Mouse (Mus musculus): Measurements from ENCODE around the gene Lrch1. TPM values are rescaled to one million over a fixed set of nuclear protein-coding genes. Genes with fewer than 3 reads are reported as not detected.

Lrch1 gene
- polyA plus RNA-seq, 1 experiment from 2014 or later = 13.0 TPM

DNA sequence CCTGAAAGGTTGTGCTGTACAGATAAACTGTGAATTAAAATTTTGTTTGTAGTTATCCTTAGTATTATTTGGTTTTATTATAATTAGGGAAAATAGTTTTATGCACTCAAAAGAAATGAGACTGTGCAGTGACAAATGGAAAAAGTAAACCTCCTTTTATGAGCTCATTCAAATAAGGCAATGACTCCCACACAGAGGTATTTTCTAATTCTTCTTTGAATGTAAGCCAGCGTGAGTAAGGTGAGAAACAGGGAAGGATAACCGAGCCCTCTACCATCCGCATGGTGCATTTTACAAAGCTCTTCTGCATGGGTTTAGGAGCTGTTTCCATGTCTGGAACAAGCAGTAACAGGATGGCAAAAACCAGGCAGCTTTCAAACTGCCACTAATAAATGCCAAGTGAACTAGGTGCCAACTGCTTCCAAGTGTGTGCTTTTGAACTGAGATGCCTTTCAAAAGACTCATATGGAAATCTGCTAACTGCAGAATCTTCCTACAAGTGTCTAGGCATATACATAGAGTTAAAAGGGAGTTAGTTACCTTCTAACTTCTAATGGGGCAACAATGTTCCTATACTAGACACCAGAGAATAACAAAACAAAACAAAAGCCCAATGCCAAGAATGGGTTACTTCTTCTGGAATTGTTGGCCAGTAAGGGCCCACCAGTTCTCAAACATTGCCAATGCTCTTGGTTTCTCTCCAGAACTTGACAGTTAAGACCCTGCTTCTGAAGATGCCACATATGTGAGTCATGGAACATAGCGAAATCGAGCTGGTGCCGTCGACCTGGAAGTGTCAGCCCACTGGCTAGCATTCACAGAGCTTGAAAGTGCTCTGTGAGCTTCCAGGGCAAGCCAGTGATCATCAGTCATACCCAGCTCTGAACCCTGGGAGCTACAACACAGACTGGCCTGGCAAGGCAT lies 124.7 kb downstream of the Lrch1 start:
- ATAC-seq = peak; percentile 74
- TF ChIP-seq CTCF (IDR thresholded peaks at IDR 0.05) = no peak

GRCm38 (mm10) chr14:74822048-74822447 lies 125.6 kb downstream of the Lrch1 start:
- TF ChIP-seq CTCF (IDR thresholded peaks at IDR 0.05) = no peak
- ChIA-PET POLR2A (no interaction called here), CTCF (interaction anchor here (1.2 to 1.6 kb wide), 3 partner anchors 30 to 95 kb away, joined by 3 to 4 read pairs (median 3); no protein-coding TSS in a partner anchor)
- H3K27me3 ChIP-seq = no peaks in the 10 kb centered on the region
- in situ Hi-C loops (cut with MboI; ENCODE audit: low pct_unique_long_range_greater_than_20kb) = no loop called here
- ATAC-seq (no peak), DNase-seq (ENCODE audit: low read depth, low spot score) (no peak)

More for the DNA sequence above, 124.7 kb downstream of the Lrch1 start:
- DNase-seq (ENCODE audit: low read depth, low spot score) = peak; percentile 42
- no peaks in the 10 kb centered on the region for H3K27me3 ChIP-seq
- in situ Hi-C loops (cut with MboI; ENCODE audit: low pct_unique_long_range_greater_than_20kb) = no loop called here
- ChIA-PET POLR2A (interaction anchor here (0.6 kb wide), 1 partner anchor 106 kb away, joined by 4 read pairs; no protein-coding TSS in a partner anchor), CTCF (interaction anchor here (1.1 to 1.6 kb wide), 5 partner anchors 29 to 94 kb away, joined by 3 to 4 read pairs (median 3); no protein-coding TSS in a partner anchor)

GRCm38 (mm10) chr14:74820180-74820813 lies 127.4 kb downstream of the Lrch1 start:
- ChIA-PET POLR2A (no interaction called here), CTCF (no interaction called here)
- no peak for TF ChIP-seq CTCF (IDR thresholded peaks at IDR 0.05)
- ATAC-seq = no peak
- H3K27me3 ChIP-seq = no peaks in the 10 kb centered on the region
- no peak for DNase-seq (ENCODE audit: low read depth, low spot score)
- in situ Hi-C loops (cut with MboI; ENCODE audit: low pct_unique_long_range_greater_than_20kb) = no loop called here

- ATAC-seq (no peak), DNase-seq (ENCODE audit: low read depth, low spot score) (no peak)
- TF ChIP-seq CTCF (IDR thresholded peaks at IDR 0.05) = no peak
- in situ Hi-C loops (cut with MboI; ENCODE audit: low pct_unique_long_range_greater_than_20kb) = no loop called here
- ChIA-PET CTCF (no interaction called here), POLR2A (no interaction called here)
- H3K27me3 ChIP-seq = no peaks in the 10 kb centered on the region
Measured at GRCm38 (mm10) chr14:74816705-74817104, 131.0 kb downstream of the Lrch1 start.

DNA sequence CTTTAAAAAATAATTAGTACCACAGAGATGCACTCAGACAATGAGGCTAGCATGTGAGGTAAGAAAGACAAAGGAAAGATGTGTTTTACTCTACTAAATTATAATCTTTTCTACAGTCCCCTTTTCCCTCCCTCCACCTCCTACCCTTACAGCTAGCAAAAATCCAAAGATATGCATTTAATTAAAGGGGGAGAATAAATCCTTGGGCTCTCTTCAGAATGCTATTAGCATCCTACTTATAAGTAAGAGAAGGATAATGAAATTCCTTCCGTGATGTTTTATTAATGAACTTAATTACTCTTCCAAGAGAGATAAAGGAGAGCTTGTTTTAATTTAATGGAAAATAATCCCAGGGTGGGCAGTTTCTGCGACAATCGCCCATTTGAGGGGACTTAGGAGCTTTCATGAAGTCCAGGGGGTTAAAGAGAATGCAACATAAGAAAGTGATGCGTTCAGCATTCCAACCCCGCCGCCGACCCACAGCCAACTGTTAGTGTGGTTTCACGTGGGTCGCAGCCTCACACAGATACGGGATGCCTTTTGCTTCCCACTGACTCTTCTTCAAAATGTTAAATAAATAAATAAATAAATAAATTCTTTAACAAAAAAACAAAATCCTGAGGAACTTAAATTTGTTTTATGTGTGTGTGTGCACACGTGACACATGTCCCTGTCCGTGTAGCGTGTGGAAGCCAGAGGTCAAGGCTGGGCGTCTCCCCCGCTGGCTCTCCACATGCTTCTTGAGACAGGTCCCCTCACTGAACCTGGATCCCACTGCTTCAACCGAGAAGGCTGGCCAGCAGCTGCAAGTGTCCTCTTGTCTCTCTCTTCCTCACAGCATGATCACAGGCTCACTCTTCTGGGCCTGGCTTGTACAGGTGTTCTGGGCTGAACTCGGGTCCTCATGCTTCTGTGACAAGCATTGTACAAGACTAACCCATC lies 132.6 kb downstream of the Lrch1 start:
- ChIA-PET CTCF (no interaction called here), POLR2A (no interaction called here)
- no peaks in the 10 kb centered on the region for H3K27me3 ChIP-seq
- ATAC-seq (no peak), DNase-seq (ENCODE audit: low read depth, low spot score) (no peak)
- TF ChIP-seq CTCF (IDR thresholded peaks at IDR 0.05) = no peak
- in situ Hi-C loops (cut with MboI; ENCODE audit: low pct_unique_long_range_greater_than_20kb) = no loop called here

DNA sequence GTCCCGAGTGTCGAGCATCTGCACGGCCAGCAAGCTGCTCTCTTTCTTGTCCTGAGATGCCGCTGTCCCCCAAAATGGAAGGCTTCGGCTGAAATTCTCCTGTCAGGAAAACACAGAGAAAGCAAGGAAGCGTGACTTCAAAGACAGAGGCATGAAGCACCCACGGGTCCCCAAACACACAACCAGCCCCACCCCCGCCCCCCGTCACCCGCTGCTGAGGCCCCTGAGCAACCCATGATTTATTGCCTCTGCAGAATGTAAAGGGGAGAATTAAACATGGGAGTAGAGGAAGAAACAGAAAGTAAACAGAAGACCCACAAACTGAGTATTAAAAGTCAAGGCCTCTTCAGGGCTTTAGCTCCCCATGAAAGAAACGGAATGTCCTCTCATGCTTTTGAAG lies 136.1 kb downstream of the Lrch1 start:
- H3K27me3 ChIP-seq = no peaks in the 10 kb centered on the region
- no peak for TF ChIP-seq CTCF (IDR thresholded peaks at IDR 0.05)
- no peak for DNase-seq (ENCODE audit: low read depth, low spot score)
- in situ Hi-C loops (cut with MboI; ENCODE audit: low pct_unique_long_range_greater_than_20kb) = no loop called here
- no peak for ATAC-seq
- ChIA-PET POLR2A (interaction anchor here (0.7 kb wide), 1 partner anchor 59 kb away, joined by 4 read pairs; no protein-coding TSS in a partner anchor), CTCF (no interaction called here)

DNA sequence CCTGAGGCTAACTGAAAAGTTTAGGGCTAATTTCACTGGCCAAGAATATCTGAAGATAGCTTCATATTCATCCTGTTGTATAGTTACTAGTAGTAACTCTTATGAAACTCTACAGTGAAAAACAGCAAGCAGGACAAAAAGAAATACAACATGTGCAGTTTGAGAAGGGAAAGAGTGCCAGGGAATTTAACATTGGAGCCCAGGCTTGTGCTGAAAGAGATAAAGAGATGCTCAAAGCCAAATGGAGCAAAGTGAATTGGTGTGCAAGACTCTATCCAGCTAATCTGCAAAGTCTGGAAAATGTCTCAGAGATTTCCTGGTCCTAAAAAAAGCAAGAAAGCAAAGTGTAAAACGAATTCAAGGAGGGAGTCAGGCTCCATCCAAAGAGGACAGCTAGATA lies 145.7 kb downstream of the Lrch1 start:
- no peak for ATAC-seq
- ChIA-PET CTCF (interaction anchor here (1.0 to 1.3 kb wide), 2 partner anchors 12 to 188 kb away, joined by 3 to 4 read pairs; no protein-coding TSS in a partner anchor), POLR2A (no interaction called here)
- no peaks in the 10 kb centered on the region for H3K27me3 ChIP-seq
- no peak for TF ChIP-seq CTCF (IDR thresholded peaks at IDR 0.05)
- in situ Hi-C loops (cut with MboI; ENCODE audit: low pct_unique_long_range_greater_than_20kb) = no loop called here
- no peak for DNase-seq (ENCODE audit: low read depth, low spot score)

- in situ Hi-C loops (cut with MboI; ENCODE audit: low pct_unique_long_range_greater_than_20kb) = no loop called here
- no peak for TF ChIP-seq CTCF (IDR thresholded peaks at IDR 0.05)
- DNase-seq (ENCODE audit: low read depth, low spot score) = no peak
- CTCF ChIA-PET = no interaction called here
- ATAC-seq = no peak
- POLR2A ChIA-PET = interaction anchor here (1.1 kb wide), 1 partner anchor 111 kb away, joined by 4 read pairs; no protein-coding TSS in a partner anchor
- H3K27me3 ChIP-seq = no peaks in the 10 kb centered on the region
Measured at GRCm38 (mm10) chr14:74798063-74798890, 149.4 kb downstream of the Lrch1 start.

DNA sequence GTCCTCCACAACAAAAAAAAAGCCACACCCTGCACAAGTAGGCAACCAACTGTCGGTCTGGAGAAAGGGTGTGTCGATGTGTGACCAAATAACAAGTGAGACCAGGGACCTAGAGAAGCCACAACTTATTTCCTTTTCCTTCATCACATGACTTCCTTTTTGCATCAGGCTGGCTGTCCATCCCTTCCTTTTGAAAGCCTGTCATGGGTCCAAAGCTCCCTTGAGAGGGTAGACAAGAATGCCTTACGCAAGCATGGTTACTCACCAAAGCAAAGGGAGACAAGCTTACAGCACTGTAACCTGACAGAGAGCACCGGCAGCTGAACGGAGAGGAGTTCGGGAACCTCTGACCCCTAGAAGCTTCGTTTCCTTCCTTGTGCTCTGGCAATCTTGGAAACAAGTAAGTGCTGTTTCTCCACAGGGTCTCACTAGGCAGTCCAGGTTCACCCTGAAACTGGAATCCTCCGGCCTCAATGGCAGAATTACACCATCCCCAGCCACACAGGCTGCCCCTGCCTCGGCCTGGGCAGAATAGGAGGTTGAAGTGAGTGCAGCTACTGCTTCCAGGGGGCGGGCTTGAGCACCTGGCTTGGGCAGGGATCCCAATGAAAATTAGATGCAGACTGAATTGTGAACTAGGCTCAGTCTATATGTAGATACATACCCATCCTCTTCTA lies 150.2 kb downstream of the Lrch1 start:
- ChIA-PET POLR2A (no interaction called here), CTCF (no interaction called here)
- no peak for TF ChIP-seq CTCF (IDR thresholded peaks at IDR 0.05)
- ATAC-seq (no peak), DNase-seq (ENCODE audit: low read depth, low spot score) (no peak)
- no peaks in the 10 kb centered on the region for H3K27me3 ChIP-seq
- in situ Hi-C loops (cut with MboI; ENCODE audit: low pct_unique_long_range_greater_than_20kb) = no loop called here

Data from Patski (cell line).